Mouse (Mus musculus) T-helper 1 cell (primary cell): ENCODE data around the gene Olfm2.
"Not testable (repeated sequence)": the region's sequence is repeated elsewhere in the genome, so short reads cannot be mapped to it uniquely, and the experiment has no call there.

Experiments used
- in situ Hi-C: fragments of 300-600 bp; cut with MboI, MseI; formaldehyde crosslinking; loops from one replicate; pipeline ENCODE4 v1.15.1; 2025; ENCODE audit warnings: high pct_unique_total_duplicates

Olfm2 gene

GRCm38 (mm10) chr9:20703832-20704380 lies 42.2 kb downstream of the Olfm2 start:
- in situ Hi-C loops, result no loop called here

GRCm38 (mm10) chr9:20697466-20697865 lies 48.7 kb downstream of the Olfm2 start:
- in situ Hi-C loops, result no loop called here

- in situ Hi-C loops, result no loop called here
Measured at GRCm38 (mm10) chr9:20696107-20696712, 49.9 kb downstream of the Olfm2 start.

- in situ Hi-C loops, result no loop called here
Measured at GRCm38 (mm10) chr9:20694721-20695235, 51.4 kb downstream of the Olfm2 start.

- in situ Hi-C loops, result no loop called here
Measured at GRCm38 (mm10) chr9:20692863-20693262, 53.3 kb downstream of the Olfm2 start.

- in situ Hi-C loops, result not testable (repeated sequence)
Measured at GRCm38 (mm10) chr9:20690449-20690848, 55.7 kb downstream of the Olfm2 start.

- in situ Hi-C loops, result no loop called here
Measured at GRCm38 (mm10) chr9:20689913-20690312, 56.2 kb downstream of the Olfm2 start.

GRCm38 (mm10) chr9:20689403-20689802 lies 56.7 kb downstream of the Olfm2 start:
- in situ Hi-C loops, result no loop called here

GRCm38 (mm10) chr9:20685081-20685861 lies 60.9 kb downstream of the Olfm2 start:
- in situ Hi-C loops, result no loop called here

- in situ Hi-C loops, result no loop called here
Measured at GRCm38 (mm10) chr9:20682389-20682722, 63.8 kb downstream of the Olfm2 start.

GRCm38 (mm10) chr9:20681546-20682388 lies 64.4 kb downstream of the Olfm2 start:
- in situ Hi-C loops, result no loop called here

GRCm38 (mm10) chr9:20680378-20680958 lies 65.7 kb downstream of the Olfm2 start:
- in situ Hi-C loops, result no loop called here

GRCm38 (mm10) chr9:20677892-20678291 lies 68.3 kb downstream of the Olfm2 start:
- in situ Hi-C loops, result no loop called here

GRCm38 (mm10) chr9:20672047-20672446 lies 74.1 kb downstream of the Olfm2 start:
- in situ Hi-C loops, result no loop called here

GRCm38 (mm10) chr9:20668065-20668464 lies 78.1 kb downstream of the Olfm2 start:
- in situ Hi-C loops, result no loop called here

- in situ Hi-C loops, result no loop called here
Measured at GRCm38 (mm10) chr9:20666510-20667034, 79.6 kb downstream of the Olfm2 start.

- in situ Hi-C loops, result no loop called here
Measured at GRCm38 (mm10) chr9:20665925-20666324, 80.2 kb downstream of the Olfm2 start.

GRCm38 (mm10) chr9:20664982-20665637 lies 81.0 kb downstream of the Olfm2 start:
- in situ Hi-C loops, result no loop called here

GRCm38 (mm10) chr9:20664366-20664765 lies 81.8 kb downstream of the Olfm2 start:
- in situ Hi-C loops, result no loop called here

GRCm38 (mm10) chr9:20663956-20664355 lies 82.2 kb downstream of the Olfm2 start:
- in situ Hi-C loops, result no loop called here

GRCm38 (mm10) chr9:20662874-20663273 lies 83.3 kb downstream of the Olfm2 start:
- in situ Hi-C loops, result no loop called here
